Mouse (Mus musculus): ENCODE data around the gene Gpr137c. TPM values are rescaled to one million over a fixed set of nuclear protein-coding genes. Genes with fewer than 3 reads are reported as not detected.

Gene Gpr137c
- total and polyA plus RNA-seq, 3 experiments: 0.07 to 0.55 TPM; not detected in 1

- H3K79me2 ChIP-seq (replicated peaks; ENCODE audit: control insufficient read depth, extremely low read depth, insufficient read depth, poor library complexity, severe bottlenecking): peaks cover 36% of the 10 kb centered on the region
- H3K4me1 ChIP-seq (ENCODE audit: control insufficient read depth in 1 of 2, insufficient read depth in 2 of 2): peaks cover 2 to 12% of the 10 kb centered on the region in 2 experiments
- TF ChIP-seq CTCF (conservative IDR thresholded peaks at IDR 0.05 in 1 of 2, IDR thresholded peaks at IDR 0.05 in 1 of 2; ENCODE audit: low read depth in 2 of 2, low read length in 2 of 2): peak in 1 of 2 experiments; percentile 41; a peak in 2 of 4 replicates
- TF ChIP-seq JUND (conservative IDR thresholded peaks at IDR 0.05; ENCODE audit: low read depth, low read length): no peak
- H3K4me3 ChIP-seq (replicated peaks in 1 of 3; ENCODE audit: low read depth in 2 of 3, low read length in 2 of 3, poor library complexity in 1 of 3): no peak overlapping the region
- H3K27ac ChIP-seq (ENCODE audit: insufficient read depth, low read depth): no peak overlapping the region
- dilution Hi-C loops (cut with MboI; ENCODE audit: extremely low pct_ligation_motif_present, extremely low pct_unique_long_range_greater_than_20kb, low sequenced_read_pairs): no loop called here
- no peaks in the 10 kb centered on the region for H3K9me3 ChIP-seq (replicated peaks; ENCODE audit: low read length)
- no peaks in the 10 kb centered on the region for H3K27me3 ChIP-seq (replicated peaks)
- H3K9ac ChIP-seq (ENCODE audit: insufficient read depth, low read depth): no peak overlapping the region
- H3K4me2 ChIP-seq (ENCODE audit: insufficient read depth, low read depth, poor library complexity, severe bottlenecking): no peak overlapping the region
- in situ Hi-C loops (cut with MboI; ENCODE audit: low pct_ligation_motif_present, low pct_unique_long_range_greater_than_20kb, low sequenced_read_pairs): no loop called here
- DNase-seq (ENCODE audit: extremely low read depth): no peak
- H3K36me3 ChIP-seq (replicated peaks in 1 of 2; ENCODE audit: control insufficient read depth in 1 of 2, insufficient read depth in 1 of 2, low read length in 1 of 2): peaks cover 50 to 84% of the 10 kb centered on the region in 2 experiments
These were observed 84.9 kb downstream of the Gpr137c start for GRCm38 (mm10) chr14:45304389-45304788.

GRCm38 (mm10) chr14:45305852-45306251 is 86.3 kb downstream of the Gpr137c start:
- peaks cover 4 to 17% of the 10 kb centered on the region in 2 experiments for H3K4me1 ChIP-seq (ENCODE audit: control insufficient read depth in 1 of 2, insufficient read depth in 2 of 2)
- in situ Hi-C loops (cut with MboI; ENCODE audit: low pct_ligation_motif_present, low pct_unique_long_range_greater_than_20kb, low sequenced_read_pairs) (no loop called here), dilution Hi-C loops (cut with MboI; ENCODE audit: extremely low pct_ligation_motif_present, extremely low pct_unique_long_range_greater_than_20kb, low sequenced_read_pairs) (no loop called here)
- no peak overlapping the region for H3K9ac ChIP-seq (ENCODE audit: insufficient read depth, low read depth)
- peaks cover 43 to 82% of the 10 kb centered on the region in 2 experiments for H3K36me3 ChIP-seq (replicated peaks in 1 of 2; ENCODE audit: control insufficient read depth in 1 of 2, insufficient read depth in 1 of 2, low read length in 1 of 2)
- no peak overlapping the region for H3K27ac ChIP-seq (ENCODE audit: insufficient read depth, low read depth)
- no peak for DNase-seq (ENCODE audit: extremely low read depth)
- H3K79me2 ChIP-seq (replicated peaks; ENCODE audit: control insufficient read depth, extremely low read depth, insufficient read depth, poor library complexity, severe bottlenecking): peaks cover 46% of the 10 kb centered on the region
- H3K27me3 ChIP-seq (replicated peaks): no peaks in the 10 kb centered on the region
- no peaks in the 10 kb centered on the region for H3K9me3 ChIP-seq (replicated peaks; ENCODE audit: low read length)
- TF ChIP-seq ZNF384 (IDR thresholded peaks at IDR 0.05; ENCODE audit: low read depth, low read length) (no peak), ZC3H11A (IDR thresholded peaks at IDR 0.05; ENCODE audit: low read depth, low read length) (no peak), IRF4 (IDR thresholded peaks at IDR 0.05; ENCODE audit: low read depth, low read length) (no peak), HCFC1 (IDR thresholded peaks at IDR 0.05; ENCODE audit: low read depth, low read length) (no peak), CHD2 (IDR thresholded peaks at IDR 0.05; ENCODE audit: low read length) (no peak), NRF1 (IDR thresholded peaks at IDR 0.05; ENCODE audit: low read depth, low read length) (no peak)
- H3K4me2 ChIP-seq (ENCODE audit: insufficient read depth, low read depth, poor library complexity, severe bottlenecking): no peak overlapping the region
- H3K4me3 ChIP-seq (replicated peaks in 1 of 3; ENCODE audit: low read depth in 2 of 3, low read length in 2 of 3, poor library complexity in 1 of 3): no peak overlapping the region

GRCm38 (mm10) chr14:45307630-45308328 is 88.3 kb downstream of the Gpr137c start:
- Histone ChIP-seq H3K4me3 (replicated peaks in 1 of 3; ENCODE audit: low read depth in 2 of 3, low read length in 2 of 3, poor library complexity in 1 of 3) (no peak overlapping the region), H3K4me2 (ENCODE audit: insufficient read depth, low read depth, poor library complexity, severe bottlenecking) (no peak overlapping the region), H3K9me3 (replicated peaks; ENCODE audit: low read length) (no peaks in the 10 kb centered on the region), H3K4me1 (ENCODE audit: control insufficient read depth in 1 of 2, insufficient read depth in 2 of 2) (peaks cover 4 to 17% of the 10 kb centered on the region in 2 experiments), H3K9ac (ENCODE audit: insufficient read depth, low read depth) (no peak overlapping the region), H3K27ac (ENCODE audit: insufficient read depth, low read depth) (no peak overlapping the region), H3K36me3 (replicated peaks in 1 of 2; ENCODE audit: control insufficient read depth in 1 of 2, insufficient read depth in 1 of 2, low read length in 1 of 2) (peaks cover 27 to 68% of the 10 kb centered on the region in 2 experiments), H3K27me3 (replicated peaks) (no peaks in the 10 kb centered on the region), H3K79me2 (replicated peaks; ENCODE audit: control insufficient read depth, extremely low read depth, insufficient read depth, poor library complexity, severe bottlenecking) (peaks cover 64% of the 10 kb centered on the region)
- in situ Hi-C loops (cut with MboI; ENCODE audit: low pct_ligation_motif_present, low pct_unique_long_range_greater_than_20kb, low sequenced_read_pairs) (no loop called here), dilution Hi-C loops (cut with MboI; ENCODE audit: extremely low pct_ligation_motif_present, extremely low pct_unique_long_range_greater_than_20kb, low sequenced_read_pairs) (no loop called here)
- no peak for TF ChIP-seq CHD1 (IDR thresholded peaks at IDR 0.05; ENCODE audit: low read depth, low read length)
- peak; percentile 92 for TF ChIP-seq MAFK (IDR thresholded peaks at IDR 0.05; ENCODE audit: insufficient replicate concordance, low read length)
- no peak for DNase-seq (ENCODE audit: extremely low read depth)
